Mouse (Mus musculus) C2C12 (cell line): ENCODE data around the gene Nrf1. TPM values are rescaled to one million over a fixed set of nuclear protein-coding genes. Genes with fewer than 3 reads are reported as not detected.

ENCODE experiments used
- H3K27me3 ChIP-seq: one replicate; pipeline ENCODE4 v1.6.1; 2011; ENCODE audit not compliant: control insufficient read depth, insufficient read depth, insufficient read length
- H3K36me3 ChIP-seq: one replicate; pipeline ENCODE4 v1.6.1; 2011; ENCODE audit not compliant: control insufficient read depth, insufficient read depth
- H3K4me3 ChIP-seq: one replicate; pipeline ENCODE4 v1.5.1; 2011; ENCODE audit warnings: mild to moderate bottlenecking, control low read depth; ENCODE audit not compliant: poor library complexity, insufficient read depth, severe bottlenecking
- H3K79me2 ChIP-seq: one replicate; pipeline ENCODE4 v1.6.1; 2011; ENCODE audit not compliant: control insufficient read depth, insufficient read depth
- H3K79me3 ChIP-seq: one replicate; pipeline ENCODE4 v1.6.1; 2011; ENCODE audit warnings: low read depth, control low read depth
- H3ac ChIP-seq: one replicate; pipeline ENCODE3; 2011; ENCODE audit warnings: low read depth; ENCODE audit not compliant: control insufficient read depth, insufficient read length
- CEBPB ChIP-seq: IDR thresholded peaks from one replicate; pipeline ENCODE4 v1.6.1; 2011; ENCODE audit warnings: low read depth, mild to moderate bottlenecking, control low read depth, moderate library complexity
- CTCF ChIP-seq: IDR thresholded peaks from one replicate; pipeline ENCODE4 v1.5.1; 2011; ENCODE audit not compliant: control insufficient read depth, insufficient read depth, insufficient read length
- FOSL1 ChIP-seq: IDR thresholded peaks from one replicate; pipeline ENCODE4 v1.8.0; 2011; ENCODE audit warnings: mild to moderate bottlenecking, low read length; ENCODE audit not compliant: poor library complexity, insufficient read depth, severe bottlenecking
- MAX ChIP-seq: IDR thresholded peaks from one replicate; pipeline ENCODE4 v1.6.1; 2011; ENCODE audit warnings: mild to moderate bottlenecking, control low read depth
- MYOD1 ChIP-seq: IDR thresholded peaks from one replicate; pipeline ENCODE4 v1.6.1; 2011; ENCODE audit warnings: low read depth; ENCODE audit not compliant: control insufficient read depth, insufficient read length
- MYOG ChIP-seq: IDR thresholded peaks from one replicate; pipeline ENCODE4 v1.6.1; 2011; ENCODE audit not compliant: control insufficient read depth, insufficient read length; ENCODE audit errors: extremely low read depth
- USF1 ChIP-seq: IDR thresholded peaks from one replicate; pipeline ENCODE4 v1.6.1; 2011; ENCODE audit warnings: low read depth, mild to moderate bottlenecking, control low read depth, moderate library complexity
- polyA plus RNA-seq: library from polyadenylated mRNA; unstranded; fragments of >200 nt; fragmentation: generic; extraction: Trizol; gene quantifications from one replicate; pipeline ENCODE4 v1.2.1, GENCODE M21; 2012; ENCODE audit warnings: missing spikeins

Gene Nrf1
- polyA plus RNA-seq, 1 experiment: 33.7 TPM

GRCm38 (mm10) chr6:30172441-30172819 lies 124.6 kb downstream of the Nrf1 start:
- Histone ChIP-seq H3K36me3 (peaks cover 9% of the 10 kb centered on the region), H3ac (peak overlapping the region; percentile 75), H3K79me3 (peaks cover 33% of the 10 kb centered on the region), H3K27me3 (peaks cover 19% of the 10 kb centered on the region), H3K4me3 (peak overlapping the region; percentile 84), H3K79me2 (peaks cover 64% of the 10 kb centered on the region)
- TF ChIP-seq MYOD1 (no peak), CTCF (no peak), MYOG (no peak), USF1 (no peak), MAX (no peak), FOSL1 (no peak), CEBPB (no peak)

GRCm38 (mm10) chr6:30172820-30173550 lies 125.2 kb downstream of the Nrf1 start:
- peak overlapping the region; percentile 75 for H3ac ChIP-seq
- peak overlapping the region; percentile 84 for H3K4me3 ChIP-seq
- H3K36me3 ChIP-seq: peaks cover 9% of the 10 kb centered on the region
- peaks cover 59% of the 10 kb centered on the region for H3K79me2 ChIP-seq
- peaks cover 33% of the 10 kb centered on the region for H3K79me3 ChIP-seq
- peaks cover 21% of the 10 kb centered on the region for H3K27me3 ChIP-seq
- TF ChIP-seq CTCF (peak; percentile 56), FOSL1 (no peak)

- peaks cover 9% of the 10 kb centered on the region for H3K36me3 ChIP-seq
- H3K79me3 ChIP-seq: peaks cover 29% of the 10 kb centered on the region
- peaks cover 50% of the 10 kb centered on the region for H3K79me2 ChIP-seq
- no peak for TF ChIP-seq CEBPB
- TF ChIP-seq USF1: no peak
- no peak for TF ChIP-seq MYOD1
- no peak for TF ChIP-seq CTCF
- TF ChIP-seq FOSL1: no peak
- TF ChIP-seq MYOG: no peak
- TF ChIP-seq MAX: no peak
- peaks cover 26% of the 10 kb centered on the region for H3K27me3 ChIP-seq
- peak overlapping the region; percentile 75 for H3ac ChIP-seq
- H3K4me3 ChIP-seq: peak overlapping the region; percentile 84
These were observed 126.0 kb downstream of the Nrf1 start for GRCm38 (mm10) chr6:30173551-30174460.

- no peak for TF ChIP-seq CTCF
- no peak for TF ChIP-seq MYOG
- TF ChIP-seq FOSL1: no peak
- TF ChIP-seq MYOD1: no peak
- no peak for TF ChIP-seq USF1
- TF ChIP-seq MAX: no peak
- no peak for TF ChIP-seq CEBPB
- peaks cover 9% of the 10 kb centered on the region for H3K36me3 ChIP-seq
- peak overlapping the region; percentile 84 for H3K4me3 ChIP-seq
- peaks cover 21% of the 10 kb centered on the region for H3K79me3 ChIP-seq
- peak overlapping the region; percentile 55 for H3ac ChIP-seq
- peaks cover 26% of the 10 kb centered on the region for H3K27me3 ChIP-seq
- peaks cover 42% of the 10 kb centered on the region for H3K79me2 ChIP-seq
These were observed 126.9 kb downstream of the Nrf1 start for GRCm38 (mm10) chr6:30174461-30175224.

GRCm38 (mm10) chr6:30175225-30175917 lies 127.6 kb downstream of the Nrf1 start:
- Histone ChIP-seq H3K27me3 (peaks cover 31% of the 10 kb centered on the region), H3K79me2 (peaks cover 35% of the 10 kb centered on the region), H3ac (peak overlapping the region; percentile 29), H3K79me3 (peaks cover 21% of the 10 kb centered on the region), H3K4me3 (no peak overlapping the region), H3K36me3 (peaks cover 5% of the 10 kb centered on the region)
- no peak for TF ChIP-seq MYOD1
- no peak for TF ChIP-seq MYOG
